Mouse (Mus musculus): ENCODE measurements around the gene Zbtb32. TPM values are rescaled to one million over a fixed set of nuclear protein-coding genes. Genes with fewer than 3 reads are reported as not detected.

Zbtb32 gene
- total RNA-seq, 2 experiments from 2014 or later = not detected

GRCm38 (mm10) chr7:30604944-30605343, 6.2 kb upstream of the Zbtb32 start:
- no peak for DNase-seq (ENCODE audit: low spot score in 2 of 2)
- intact Hi-C loops (cut with DNase I) = no loop called here

- intact Hi-C loops (cut with DNase I) = no loop called here
- no peak for DNase-seq (ENCODE audit: low spot score in 2 of 2)
Observed at GRCm38 (mm10) chr7:30604424-30604823, 5.7 kb upstream of the Zbtb32 start.

- no peak for DNase-seq (ENCODE audit: low spot score in 2 of 2)
- intact Hi-C loops (cut with DNase I) = no loop called here
Observed at GRCm38 (mm10) chr7:30602583-30602982, 3.9 kb upstream of the Zbtb32 start.

GRCm38 (mm10) chr7:30600651-30601050, 1.9 kb upstream of the Zbtb32 start:
- no peak for DNase-seq (ENCODE audit: low spot score in 2 of 2)
- intact Hi-C loops (cut with DNase I) = no loop called here

- intact Hi-C loops (cut with DNase I) = no loop called here
- DNase-seq (ENCODE audit: low spot score in 2 of 2) = peak; percentile 92 to 95
Observed at GRCm38 (mm10) chr7:30599933-30600353, 1.2 kb upstream of the Zbtb32 start.

GRCm38 (mm10) chr7:30596811-30597210, 1.9 kb downstream of the Zbtb32 start:
- intact Hi-C loops (cut with DNase I) = no loop called here
- DNase-seq (ENCODE audit: low spot score in 2 of 2) = no peak

GRCm38 (mm10) chr7:30596093-30596492, 2.6 kb downstream of the Zbtb32 start:
- DNase-seq (ENCODE audit: low spot score in 2 of 2) = no peak
- intact Hi-C loops (cut with DNase I) = no loop called here

GRCm38 (mm10) chr7:30594510-30595024, 4.1 kb downstream of the Zbtb32 start:
- intact Hi-C loops (cut with DNase I) = no loop called here
- DNase-seq (ENCODE audit: low spot score in 2 of 2) = no peak

GRCm38 (mm10) chr7:30593579-30594509, 4.9 kb downstream of the Zbtb32 start:
- intact Hi-C loops (cut with DNase I) = no loop called here
- DNase-seq (ENCODE audit: low spot score in 2 of 2) = no peak

- DNase-seq (ENCODE audit: low spot score in 2 of 2) = no peak
- intact Hi-C loops (cut with DNase I) = no loop called here
Observed at GRCm38 (mm10) chr7:30592772-30593423, 5.8 kb downstream of the Zbtb32 start.

GRCm38 (mm10) chr7:30591605-30591951, 7.1 kb downstream of the Zbtb32 start:
- intact Hi-C loops (cut with DNase I) = no loop called here

GRCm38 (mm10) chr7:30590927-30591604, 7.6 kb downstream of the Zbtb32 start:
- DNase-seq (ENCODE audit: low spot score in 2 of 2) = no peak
- intact Hi-C loops (cut with DNase I) = no loop called here

More at GRCm38 (mm10) chr7:30591605-30591951, 7.1 kb downstream of the Zbtb32 start:
- no peak for DNase-seq (ENCODE audit: low spot score in 2 of 2)

GRCm38 (mm10) chr7:30589435-30590301, 9.0 kb downstream of the Zbtb32 start:
- peak; percentile 70 to 82 for DNase-seq (ENCODE audit: low spot score in 2 of 2)
- intact Hi-C loops (cut with DNase I) = loop anchor here (2.0 kb wide), 1 partner anchor 23 kb away; the partner anchor contains the start of gene Upk1a

- intact Hi-C loops (cut with DNase I) = loop anchor here (2.0 kb wide), 1 partner anchor 24 kb away; the partner anchor contains the start of gene Upk1a
- peak; percentile 95 to 96 for DNase-seq (ENCODE audit: low spot score in 2 of 2)
Observed at GRCm38 (mm10) chr7:30588676-30589434, 9.9 kb downstream of the Zbtb32 start, which contains the start of gene Kmt2b. Kmt2b (minus strand) TSS chr7:30588726.

GRCm38 (mm10) chr7:30587842-30588667, 10.7 kb downstream of the Zbtb32 start:
- peak; percentile 29 to 56 for DNase-seq (ENCODE audit: low spot score in 2 of 2)
- intact Hi-C loops (cut with DNase I) = loop anchor here (2.0 kb wide), 1 partner anchor 25 kb away; the partner anchor contains the start of gene Upk1a

GRCm38 (mm10) chr7:30586455-30587020, 12.2 kb downstream of the Zbtb32 start:
- no peak for DNase-seq (ENCODE audit: low spot score in 2 of 2)
- intact Hi-C loops (cut with DNase I) = no loop called here

GRCm38 (mm10) chr7:30585170-30585569, 13.5 kb downstream of the Zbtb32 start:
- intact Hi-C loops (cut with DNase I) = no loop called here
- DNase-seq (ENCODE audit: low spot score in 2 of 2) = no peak
